Mouse (Mus musculus): ENCODE measurements around the gene Aldoart1.

The Aldoart1 gene

GRCm38 (mm10) chr4:72852534-72852933 is at the start of gene Aldoart1:
Aldoart1 (minus strand) TSS chr4:72852634.
- DNase-seq (ENCODE audit: low spot score in 2 of 2), result no peak

GRCm38 (mm10) chr4:72901566-72901965 is 49.1 kb upstream of the Aldoart1 start:
- no peak for DNase-seq (ENCODE audit: low spot score in 2 of 2)

DNA sequence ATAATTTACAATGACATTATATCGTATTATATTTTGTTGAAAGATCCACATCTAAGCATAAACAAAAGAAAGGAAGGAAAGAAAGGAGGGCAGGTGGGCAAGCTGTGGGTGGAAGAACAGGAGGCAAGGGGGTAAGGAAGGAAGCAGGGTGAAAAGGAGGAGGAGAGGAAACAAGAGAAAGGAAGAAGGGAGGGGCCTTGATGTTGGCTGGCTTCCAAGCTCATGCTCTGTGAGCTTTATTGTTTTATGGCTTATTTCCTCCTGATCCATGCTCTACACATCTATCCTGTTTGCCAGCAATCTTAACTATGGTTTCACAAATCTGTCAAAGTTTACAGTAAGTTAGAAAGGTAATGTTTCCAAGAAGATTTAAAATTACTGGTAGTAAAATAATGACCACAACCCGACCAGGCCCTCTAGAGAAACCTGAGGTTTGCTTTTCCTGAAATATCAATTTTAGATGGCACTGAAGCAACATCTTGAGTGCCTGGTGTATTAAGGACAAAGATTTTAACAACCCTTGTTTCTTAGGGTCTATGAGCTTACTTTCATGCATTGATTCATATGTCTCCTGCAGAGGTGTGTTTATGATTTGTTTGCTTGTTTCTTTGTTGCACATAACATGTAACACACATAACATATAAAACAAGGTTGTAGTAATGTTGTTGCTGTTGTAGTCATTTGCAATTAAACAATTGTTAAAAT is 13.1 kb upstream of the Aldoart1 start:
- no peak for DNase-seq (ENCODE audit: low spot score in 2 of 2)

- DNase-seq (ENCODE audit: low spot score in 2 of 2), result no peak
These were observed 8.2 kb downstream of the Aldoart1 start for GRCm38 (mm10) chr4:72844276-72844675.

DNA sequence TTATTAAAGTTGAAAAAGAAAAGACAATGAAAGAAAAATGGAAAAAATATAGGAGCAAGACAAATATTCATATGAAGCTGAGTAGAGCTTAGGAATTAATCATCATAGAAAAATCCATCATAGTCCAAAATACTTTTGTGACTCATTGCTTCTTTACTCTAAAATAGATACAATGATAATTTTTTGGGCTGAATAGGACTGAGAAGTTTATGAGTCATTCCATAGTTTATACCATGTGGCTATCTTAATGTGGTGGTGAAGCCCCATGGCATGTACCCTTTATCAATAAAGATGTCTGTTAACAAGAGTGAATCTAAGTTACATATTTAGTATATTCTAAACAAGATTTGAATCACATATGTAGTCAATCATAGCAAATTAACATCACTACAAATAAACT is 9.4 kb downstream of the Aldoart1 start:
- no peak for DNase-seq (ENCODE audit: low spot score in 2 of 2)

- no peak for DNase-seq (ENCODE audit: low spot score in 2 of 2)
These were observed 16.0 kb downstream of the Aldoart1 start for GRCm38 (mm10) chr4:72836430-72836829.

GRCm38 (mm10) chr4:72835400-72835799 is 17.0 kb downstream of the Aldoart1 start:
- no peak for DNase-seq (ENCODE audit: low spot score in 2 of 2)

DNA sequence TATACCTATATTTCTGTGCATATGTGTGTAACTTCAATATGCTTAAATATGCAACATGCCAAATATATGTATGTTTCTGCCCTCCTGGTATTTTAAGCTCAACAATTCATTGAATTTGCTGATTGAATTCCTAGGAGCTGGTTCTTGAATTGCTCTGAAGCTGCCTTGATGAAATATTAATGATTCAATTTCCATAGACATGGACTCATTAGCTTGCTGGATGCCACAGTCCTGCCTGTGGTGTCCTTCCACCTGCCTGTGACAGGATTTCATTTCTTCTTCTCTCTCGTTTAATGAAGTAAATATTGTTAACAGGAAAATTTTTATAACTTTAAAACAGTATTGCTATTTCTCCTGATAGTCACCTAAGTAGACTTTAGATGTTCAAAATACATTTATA is 51.6 kb downstream of the Aldoart1 start:
- DNase-seq (ENCODE audit: low spot score in 2 of 2), result no peak

All from spleen, postnatal 14 days (tissue).